Comparison of ENCODE assay signal across 21 mouse cellular contexts in genomic region chr13:112412824-112413223, GRCm38 (mm10). TPM values are rescaled to one million over a fixed set of nuclear protein-coding genes. Genes with fewer than 3 reads are reported as not detected.
DNase-seq lines count a peak whose midpoint lies in the region; TF ChIP-seq lines count a peak whose summit lies in the region.
"Had no signal": no experiment of that assay in that cellular context is flagged by ENCODE, and none has a peak within 500 bp of the region (broad histone marks: within the 10 kb centered on the region; RNA-seq: fewer than 3 reads in every experiment).

No protein-coding gene starts in this region.

- WGBS in heart, adult 2 months, result 88% methylated on average over 5 of the region's 5 CpGs
- WGBS in macrophage (ENCODE audit: missing documents), result 96% methylated on average over 5 of the region's 5 CpGs

- no peaks in the 10 kb centered on the region for H3K27me3 ChIP-seq in heart, adult 2 months (ENCODE audit: control insufficient read depth, insufficient read depth, low read length)
- H3K27me3 ChIP-seq in E14TG2a.4 (ENCODE audit: insufficient read depth, low read length), result no peaks in the 10 kb centered on the region
- H3K27me3 ChIP-seq: embryonic facial prominence, embryonic 15.5 days; heart, embryonic 12.5 days; hindbrain, embryonic 15.5 days had no signal

- H3K9me3 ChIP-seq in E14TG2a.4 (ENCODE audit: low read length), result peaks cover 12% of the 10 kb centered on the region
- H3K9me3 ChIP-seq: embryonic facial prominence, embryonic 15.5 days; forebrain, embryonic 10.5 days; G1E; heart, embryonic 12.5 days; hindbrain, embryonic 15.5 days had no signal

- peak; percentile 66 for DNase-seq in heart, adult 11 months
- no peak for DNase-seq in heart, adult 2 months
- DNase-seq in R1 (ENCODE audit: low read depth, low spot score), result peak; percentile 99
- DNase-seq in spleen, postnatal 36 days (ENCODE audit: low spot score in 2 of 2), result no peak
- no peak for DNase-seq in frontal cortex, postnatal 10 days (ENCODE audit: low spot score in 2 of 2)
- DNase-seq: adrenal gland, adult 8-10 months; adrenal gland, postnatal 36 days; B cell, adult 2 months; cerebellum, adult 2 months; cerebellum, postnatal 14 days; embryo, embryonic 11 days; gastrocnemius, postnatal 36 days; heart, adult 18-20 months had no signal

- TF ChIP-seq EP300 in heart, adult 2 months (IDR thresholded peaks at IDR 0.05; ENCODE audit: insufficient read depth, low read depth, low read length), result no peak

- peaks cover 6% of the 10 kb centered on the region for H3K4me1 ChIP-seq in heart, adult 2 months (ENCODE audit: control insufficient read depth, insufficient read depth, low read length)
- peaks cover 81% of the 10 kb centered on the region for H3K4me1 ChIP-seq in E14TG2a.4 (replicated peaks; ENCODE audit: low read depth, low read length)
- H3K4me1 ChIP-seq: hindbrain, embryonic 15.5 days had no signal

- no peaks in the 10 kb centered on the region for H3K79me2 ChIP-seq in heart, adult 2 months (replicated peaks; ENCODE audit: control insufficient read depth, insufficient read depth, low read length)
- no peaks in the 10 kb centered on the region for H3K79me2 ChIP-seq in macrophage (ENCODE audit: inconsistent target)

- no peak for TF ChIP-seq CTCF in heart, adult 2 months (IDR thresholded peaks at IDR 0.05)
- TF ChIP-seq CTCF in E14TG2a.4 (conservative IDR thresholded peaks at IDR 0.05; ENCODE audit: low read length), result no peak

- H3K4me3 ChIP-seq in heart, adult 2 months, result no peak overlapping the region
- H3K4me3 ChIP-seq in E14TG2a.4 (replicated peaks; ENCODE audit: low read length) (peak overlapping the region; percentile 5), macrophage (ENCODE audit: inconsistent target) (no peak overlapping the region)
- H3K4me3 ChIP-seq: embryonic facial prominence, embryonic 15.5 days; erythroblast, embryonic 14.5 days; forebrain, embryonic 10.5 days; heart, embryonic 12.5 days; hindbrain, embryonic 15.5 days had no signal

- no peak overlapping the region for H3K27ac ChIP-seq in heart, adult 2 months
- H3K27ac ChIP-seq in macrophage, result peak overlapping the region; percentile 36; the same call in 1 of the 2 replicates
- H3K27ac ChIP-seq: embryonic facial prominence, embryonic 15.5 days; forebrain, embryonic 10.5 days; hindbrain, embryonic 15.5 days had no signal

- no peak overlapping the region for H3K9ac ChIP-seq in heart, adult 2 months (ENCODE audit: low read depth, low read length)
- H3K9ac ChIP-seq: embryonic facial prominence, embryonic 15.5 days; heart, embryonic 12.5 days; hindbrain, embryonic 15.5 days had no signal

- no peak for TF ChIP-seq POLR2A in heart, adult 2 months (IDR thresholded peaks at IDR 0.05; ENCODE audit: insufficient read depth, low read depth, low read length)

- H3K36me3 ChIP-seq in heart, adult 2 months (ENCODE audit: control insufficient read depth, insufficient read depth, low read length), result no peaks in the 10 kb centered on the region
- H3K36me3 ChIP-seq in E14TG2a.4 (ENCODE audit: insufficient read depth, low read length) (no peaks in the 10 kb centered on the region), macrophage (ENCODE audit: inconsistent target) (no peaks in the 10 kb centered on the region)
- H3K36me3 ChIP-seq: embryonic facial prominence, embryonic 15.5 days; forebrain, embryonic 10.5 days; G1E; heart, embryonic 12.5 days; hindbrain, embryonic 15.5 days had no signal

- intact Hi-C loops in heart, adult 2 months (cut with DNase I), result no loop called here

RNA-seq across cellular contexts. Expression of gene Il6st, which starts 51.0 kb away (rescaled TPM):
- 100 to 1,000 TPM; 204 to 256 TPM for total RNA-seq in heart, adult 2 months (2021)
- polyA plus RNA-seq in heart, adult 2 months (2012; rRNA removed), result 39.0 and 62.8 TPM in 2 replicates
- 100 to 1,000 TPM in 14 of 26 experiments, 10 to 100 TPM in 12; 29.1 to 243 (median 108) TPM for total RNA-seq in macrophage (2018; cell fraction: chromatin; rRNA removed)
- 100 to 1,000 TPM in 6 of 26 experiments, 10 to 100 TPM in 20; 31.2 to 143 (median 63.6) TPM for total RNA-seq in macrophage (2018; cell fraction: cytosol; rRNA removed)
- total RNA-seq in macrophage (2018; cell fraction: nucleus; rRNA removed), result 100 to 1,000 TPM in 17 of 26 experiments, 10 to 100 TPM in 9; 64.8 to 221 (median 131) TPM
- polyA plus RNA-seq in macrophage (2018), result 46.9 to 79.6 TPM (median 56.2 TPM) in 3 replicates

Comparison
In these comparisons a context has a peak if more than half of its experiments do, and no peak if none do; other contexts are left out.
1. DNase-seq: peak in heart, adult 11 months (single experiment) and R1 (single experiment); none in heart, adult 2 months (0 of 2), spleen, postnatal 36 days (0 of 2) and frontal cortex, postnatal 10 days (0 of 2).